8 mouse cellular contexts compared by ENCODE assay signal in the genomic region with DNA sequence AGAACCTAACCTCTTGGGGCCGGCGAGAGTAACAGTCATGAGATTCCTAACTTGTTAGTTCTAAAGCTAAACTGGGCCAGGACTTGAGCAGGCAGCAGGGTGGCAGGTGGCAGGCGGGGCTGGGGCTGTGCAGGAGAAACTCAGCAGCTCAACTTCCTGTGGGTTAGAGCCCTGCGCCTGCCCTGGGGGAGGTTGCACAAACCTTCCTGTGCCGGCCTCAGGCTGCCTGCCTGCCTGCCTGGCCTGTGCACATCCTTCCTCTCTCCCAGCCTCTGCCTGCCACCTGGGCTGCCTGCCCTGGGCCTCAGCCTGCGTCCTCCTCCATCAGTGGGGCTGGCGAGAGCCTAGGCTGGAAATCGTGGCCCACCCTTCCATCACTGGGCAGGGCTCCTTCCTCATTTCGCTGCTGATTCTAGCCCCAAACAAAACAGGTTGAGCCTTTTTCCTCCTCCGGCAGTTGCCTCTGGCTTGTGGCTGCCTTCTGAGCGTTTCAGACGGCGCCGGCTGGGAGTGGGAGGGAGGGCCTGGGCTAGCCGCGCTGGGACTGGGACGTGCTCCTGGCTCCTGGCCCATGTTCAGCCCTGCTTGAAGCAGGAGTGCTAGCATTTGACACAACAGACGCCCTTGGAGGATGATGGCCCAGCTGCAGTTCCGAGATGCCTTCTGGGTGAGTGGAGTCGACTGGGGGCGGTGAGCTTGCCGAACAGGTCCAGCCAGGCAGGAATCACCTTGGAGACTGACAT. TPM values are rescaled to one million over a fixed set of nuclear protein-coding genes. Genes with fewer than 3 reads are reported as not detected.
DNase-seq lines count a peak whose midpoint lies in the region; ATAC-seq lines count a peak whose summit lies in the region.

TSS of gene Pstpip1 (plus strand) at position 185 of the 743 bp plus-strand sequence.

- no peaks in the 10 kb centered on the region for H3K9me3 ChIP-seq in embryonic facial prominence, embryonic 10.5 days
- H3K9me3 ChIP-seq in intestine, embryonic 16.5 days (ENCODE audit: control insufficient read depth, low read length): no peaks in the 10 kb centered on the region
- H3K9me3 ChIP-seq in limb, embryonic 10.5 days (replicated peaks): no peaks in the 10 kb centered on the region
- no peaks in the 10 kb centered on the region for H3K9me3 ChIP-seq in midbrain, embryonic 11.5 days (ENCODE audit: control insufficient read depth, low read length)

- 0 out of 2 replicates have a peak within 1 kb of the TSS, but pooled peaks have one; percentile 19 for H3K4me3 ChIP-seq in embryonic facial prominence, embryonic 10.5 days
- H3K4me3 ChIP-seq in intestine, embryonic 16.5 days (ENCODE audit: low read length): 0 out of 2 replicates have a peak within 1 kb of the TSS, but pooled peaks have one; percentile 5
- peak within 1 kb of the TSS; percentile 22 for H3K4me3 ChIP-seq in limb, embryonic 10.5 days
- H3K4me3 ChIP-seq in midbrain, embryonic 11.5 days (ENCODE audit: low read depth, low read length): no peak within 1 kb of the TSS

- no peaks in the 10 kb centered on the region for H3K36me3 ChIP-seq in embryonic facial prominence, embryonic 10.5 days (replicated peaks)
- H3K36me3 ChIP-seq in intestine, embryonic 16.5 days (ENCODE audit: control insufficient read depth, insufficient read depth, low read length): no peaks in the 10 kb centered on the region
- H3K36me3 ChIP-seq in limb, embryonic 10.5 days: no peaks in the 10 kb centered on the region
- no peaks in the 10 kb centered on the region for H3K36me3 ChIP-seq in midbrain, embryonic 11.5 days (ENCODE audit: control insufficient read depth, insufficient read depth, low read length)

- H3K27me3 ChIP-seq in embryonic facial prominence, embryonic 10.5 days (replicated peaks; ENCODE audit: low read depth, poor library complexity, severe bottlenecking): no peaks in the 10 kb centered on the region
- H3K27me3 ChIP-seq in intestine, embryonic 16.5 days (replicated peaks; ENCODE audit: control insufficient read depth, insufficient read depth, low read length): no peaks in the 10 kb centered on the region
- 0 out of 2 replicates have a peak, but pooled peaks cover 3% of the 10 kb centered on the region for H3K27me3 ChIP-seq in limb, embryonic 10.5 days (ENCODE audit: low read depth, poor library complexity, severe bottlenecking)
- H3K27me3 ChIP-seq in midbrain, embryonic 11.5 days (ENCODE audit: control insufficient read depth, insufficient read depth, low read length): no peaks in the 10 kb centered on the region

- peak within 1 kb of the TSS; percentile 47; the same call in 1 of the 2 replicates for H3K9ac ChIP-seq in intestine, embryonic 16.5 days (ENCODE audit: low read depth, low read length)
- no peak within 1 kb of the TSS for H3K9ac ChIP-seq in midbrain, embryonic 11.5 days (ENCODE audit: low read length)

- peak; percentile 87 for ATAC-seq in granulocyte monocyte progenitor cell, adult 5-6 weeks (replicated peaks; ENCODE audit: poor library complexity, severe bottlenecking)
- ATAC-seq in intestine, embryonic 16.5 days: peak; percentile 88
- ATAC-seq in midbrain, embryonic 11.5 days (ENCODE audit: low FRiP score): 0 out of 2 replicates have a peak, but pooled peaks have one; percentile 19

- H3K27ac ChIP-seq in embryonic facial prominence, embryonic 10.5 days (replicated peaks): peak within 1 kb of the TSS; percentile 80
- peak within 1 kb of the TSS; percentile 29 for H3K27ac ChIP-seq in intestine, embryonic 16.5 days (ENCODE audit: low read length)
- H3K27ac ChIP-seq in limb, embryonic 10.5 days: peak within 1 kb of the TSS; percentile 83
- H3K27ac ChIP-seq in midbrain, embryonic 11.5 days (ENCODE audit: low read depth, low read length): no peak within 1 kb of the TSS

- 32% methylated on average over 22 of the region's 22 CpGs for WGBS in embryonic facial prominence, embryonic 10.5 days
- 20% methylated on average over 22 of the region's 22 CpGs for WGBS in intestine, embryonic 16.5 days
- 32% methylated on average over 22 of the region's 22 CpGs for WGBS in limb, embryonic 10.5 days
- 43% methylated on average over 22 of the region's 22 CpGs for WGBS in midbrain, embryonic 11.5 days

- peak within 1 kb of the TSS; percentile 34 for H3K4me2 ChIP-seq in intestine, embryonic 16.5 days (ENCODE audit: low read depth, low read length)
- no peak within 1 kb of the TSS for H3K4me2 ChIP-seq in midbrain, embryonic 11.5 days

- peaks cover 40% of the 10 kb centered on the region for H3K4me1 ChIP-seq in embryonic facial prominence, embryonic 10.5 days
- H3K4me1 ChIP-seq in intestine, embryonic 16.5 days (ENCODE audit: control insufficient read depth, insufficient read depth, low read length): peaks cover 11% of the 10 kb centered on the region
- peaks cover 32% of the 10 kb centered on the region for H3K4me1 ChIP-seq in limb, embryonic 10.5 days
- H3K4me1 ChIP-seq in midbrain, embryonic 11.5 days (ENCODE audit: control insufficient read depth, insufficient read depth, low read length): no peaks in the 10 kb centered on the region

- DNase-seq in adrenal gland, adult 18-20 months (ENCODE audit: low spot score in 2 of 2): peak; percentile 24 to 47
- DNase-seq in embryonic facial prominence, embryonic 10.5 days (ENCODE audit: low spot score): peak; percentile 54
- peak; percentile 61 for DNase-seq in limb, embryonic 10.5 days (ENCODE audit: low spot score)
- no peak for DNase-seq in midbrain, embryonic 11.5 days (ENCODE audit: low spot score, missing footprints)
- peak; percentile 67 for DNase-seq in skeletal muscle tissue, adult 2 months (ENCODE audit: low read depth, low spot score)
- DNase-seq in c-Kit-positive CD71-positive TER-119-positive erythroid progenitor cells, embryonic 14.5 days (ENCODE audit: low spot score): no peak

RNA-seq across cellular contexts. Expression of gene Pstpip1, which starts in this region (rescaled TPM):
- total RNA-seq in adrenal gland, adult 18-20 months (2021): 1 to 10 TPM in 1 of 2 experiments, under 1 TPM in 1; 0.89 to 2.0 TPM
- 0.49 and 1.00 TPM in 2 replicates for polyA plus RNA-seq in embryonic facial prominence, embryonic 10.5 days (2016; fragmentation: Nextera tagmentation; extraction: Ambion mirVana)
- 65.1 and 77.0 TPM in 2 replicates for total RNA-seq in granulocyte monocyte progenitor cell, adult 5-6 weeks (2014; fragmentation: Nextera tagmentation)
- total RNA-seq in granulocyte monocyte progenitor cell, adult 5-6 weeks (2017): 101 and 110 TPM in 2 replicates
- 1.6 and 2.3 TPM in 2 replicates for polyA plus RNA-seq in intestine, embryonic 16.5 days (2015; fragmentation: Nextera tagmentation; extraction: Ambion mirVana)
- 0.64 and 0.90 TPM in 2 replicates for polyA plus RNA-seq in limb, embryonic 10.5 days (2016; fragmentation: Nextera tagmentation; extraction: Ambion mirVana)
- polyA plus RNA-seq in midbrain, embryonic 11.5 days (2014; fragmentation: Nextera tagmentation; extraction: Ambion mirVana): 0.33 TPM in 1 of 2 replicates, not detected in the other

Comparison
In these comparisons a context has a peak if more than half of its experiments do, and no peak if none do; other contexts are left out.
1. RNA of gene Pstpip1 (total RNA-seq): 65.1 to 110 TPM in granulocyte monocyte progenitor cell, adult 5-6 weeks; 0.89 to 2.0 TPM in adrenal gland, adult 18-20 months; every median in the first group is over 10 times any median in the second.
2. Peak in DNase-seq, H3K4me3 ChIP-seq and H3K27ac ChIP-seq in embryonic facial prominence, embryonic 10.5 days; RNA of the gene not detected or under 1 TPM.
3. Peak in DNase-seq, H3K4me3 ChIP-seq and H3K27ac ChIP-seq in limb, embryonic 10.5 days; RNA of the gene not detected or under 1 TPM.
4. Peak in ATAC-seq in midbrain, embryonic 11.5 days; RNA of the gene not detected or under 1 TPM.
5. DNase-seq: peak in adrenal gland, adult 18-20 months (2 of 2) and skeletal muscle tissue, adult 2 months (single experiment); none in midbrain, embryonic 11.5 days (single experiment) and c-Kit-positive CD71-positive TER-119-positive erythroid progenitor cells, embryonic 14.5 days (single experiment).
6. ATAC-seq: peak in every context shown above with its lines; median percentile 88 in intestine, embryonic 16.5 days; 87 in granulocyte monocyte progenitor cell, adult 5-6 weeks; 19 in midbrain, embryonic 11.5 days.